14 mouse cellular contexts compared by ENCODE assay signal in genomic region chr5:117248351-117248750, GRCm38 (mm10). TPM values are rescaled to one million over a fixed set of nuclear protein-coding genes. Genes with fewer than 3 reads are reported as not detected.
A peak's percentile ranks its signal among the peaks of the same experiment; 100 is the strongest.
DNase-seq lines count a peak whose midpoint lies in the region; ATAC-seq and TF ChIP-seq lines count a peak whose summit lies in the region.
"Had no signal": no experiment of that assay in that cellular context is flagged by ENCODE, and none has a peak within 500 bp of the region (broad histone marks: within the 10 kb centered on the region; RNA-seq: fewer than 3 reads in every experiment).

No protein-coding gene starts in this region.

- ATAC-seq in forebrain, embryonic 13.5 days, result no peak
- ATAC-seq: forebrain, embryonic 14.5 days; hindbrain, postnatal 0 days had no signal

- H3K9me3 ChIP-seq in forebrain, embryonic 10.5 days, result no peaks in the 10 kb centered on the region
- H3K9me3 ChIP-seq in forebrain, embryonic 13.5 days (replicated peaks), result no peaks in the 10 kb centered on the region
- H3K9me3 ChIP-seq in limb, embryonic 10.5 days (replicated peaks), result no peaks in the 10 kb centered on the region

- H3K36me3 ChIP-seq in forebrain, embryonic 10.5 days (replicated peaks), result no peaks in the 10 kb centered on the region
- H3K36me3 ChIP-seq in forebrain, embryonic 13.5 days (ENCODE audit: poor library complexity, severe bottlenecking), result peaks cover 25% of the 10 kb centered on the region
- no peaks in the 10 kb centered on the region for H3K36me3 ChIP-seq in limb, embryonic 10.5 days

- intact Hi-C loops in left cerebral cortex, adult 2 months (cut with DNase I), result no loop called here

- no peak overlapping the region for H3K9ac ChIP-seq in forebrain, embryonic 13.5 days

- peaks cover 5% of the 10 kb centered on the region; the same call in 1 of the 2 replicates for H3K4me1 ChIP-seq in forebrain, embryonic 10.5 days
- H3K4me1 ChIP-seq in forebrain, embryonic 13.5 days, result peaks cover 8% of the 10 kb centered on the region; the same call in 1 of the 2 replicates
- H3K4me1 ChIP-seq in limb, embryonic 10.5 days, result peaks cover 15% of the 10 kb centered on the region

- DNase-seq in forebrain, embryonic 10.5 days (ENCODE audit: extremely low spot score, low spot score), result no peak
- no peak for DNase-seq in left cerebral cortex, adult 2 months (ENCODE audit: extremely low spot score in 1 of 2, low spot score in 2 of 2)
- no peak for DNase-seq in left cerebral cortex, adult 11 months (ENCODE audit: low spot score)
- DNase-seq in adrenal gland, postnatal 36 days, result peak; percentile 73 to 80
- peak; percentile 45 for DNase-seq in yolk sac, embryonic 10.5 days (ENCODE audit: low spot score)
- DNase-seq in right cerebral cortex, adult 2 months (ENCODE audit: low spot score in 2 of 2), result no peak
- no peak for DNase-seq in limb, embryonic 10.5 days (ENCODE audit: low spot score)
- DNase-seq: cerebellum, adult 11-12 months; gastrocnemius, postnatal 14 days; kidney, postnatal 14 days; liver had no signal

- no peak for TF ChIP-seq CTCF in left cerebral cortex, adult 2 months (IDR thresholded peaks at IDR 0.05)

- H3K27ac ChIP-seq in forebrain, embryonic 10.5 days, result 0 out of 2 replicates have a peak overlapping the region, but pooled peaks have one; percentile 30
- no peak overlapping the region for H3K27ac ChIP-seq in forebrain, embryonic 13.5 days
- peak overlapping the region; percentile 24; the same call in 1 of the 2 replicates for H3K27ac ChIP-seq in left cerebral cortex, adult 2 months
- H3K27ac ChIP-seq in limb, embryonic 10.5 days, result no peak overlapping the region
- H3K27ac ChIP-seq: hindbrain, postnatal 0 days had no signal

- 31% methylated on average over 10 of the region's 10 CpGs for WGBS in forebrain, embryonic 10.5 days
- WGBS in forebrain, embryonic 13.5 days, result 29% methylated on average over 10 of the region's 10 CpGs
- 19% methylated on average over 10 of the region's 10 CpGs for WGBS in limb, embryonic 10.5 days

- H3K27me3 ChIP-seq in forebrain, embryonic 10.5 days (ENCODE audit: poor library complexity, severe bottlenecking), result no peaks in the 10 kb centered on the region
- H3K27me3 ChIP-seq in forebrain, embryonic 13.5 days, result no peaks in the 10 kb centered on the region
- H3K27me3 ChIP-seq in limb, embryonic 10.5 days (ENCODE audit: low read depth, poor library complexity, severe bottlenecking), result peaks cover 3% of the 10 kb centered on the region

- no peak overlapping the region for H3K4me3 ChIP-seq in forebrain, embryonic 10.5 days
- H3K4me3 ChIP-seq in forebrain, embryonic 13.5 days, result no peak overlapping the region
- no peak overlapping the region for H3K4me3 ChIP-seq in left cerebral cortex, adult 2 months
- H3K4me3 ChIP-seq in limb, embryonic 10.5 days, result no peak overlapping the region

- H3K4me2 ChIP-seq in forebrain, embryonic 13.5 days, result no peak overlapping the region

RNA-seq across cellular contexts. Expression of gene Pebp1, which starts 39.1 kb away (rescaled TPM):
- 966 and 1,001 TPM in 2 replicates for polyA plus RNA-seq in forebrain, embryonic 10.5 days (2016; fragmentation: Nextera tagmentation; extraction: Ambion mirVana)
- polyA plus RNA-seq in forebrain, embryonic 13.5 days (2015; fragmentation: Nextera tagmentation; extraction: Ambion mirVana), result 1,080 and 1,130 TPM in 2 replicates
- total RNA-seq in left cerebral cortex, adult 2 months (2021), result 100 to 1,000 TPM; 647 to 672 TPM
- 1,000 to 10,000 TPM; 1,300 to 1,490 TPM for total RNA-seq in adrenal gland, postnatal 36 days (2021)
- polyA plus RNA-seq in limb, embryonic 10.5 days (2016; fragmentation: Nextera tagmentation; extraction: Ambion mirVana), result 922 and 1,037 TPM in 2 replicates

Comparison
In these comparisons a context has a peak if more than half of its experiments do, and no peak if none do; other contexts are left out.
1. H3K27ac ChIP-seq: peak in forebrain, embryonic 10.5 days (single experiment) and left cerebral cortex, adult 2 months (single experiment); none in forebrain, embryonic 13.5 days (single experiment) and limb, embryonic 10.5 days (single experiment).
2. DNase-seq: peak in adrenal gland, postnatal 36 days (2 of 2) and yolk sac, embryonic 10.5 days (single experiment); none in forebrain, embryonic 10.5 days (single experiment), left cerebral cortex, adult 2 months (0 of 2), left cerebral cortex, adult 11 months (single experiment), right cerebral cortex, adult 2 months (0 of 2) and limb, embryonic 10.5 days (single experiment).